Mouse (Mus musculus): ENCODE measurements around the gene Olfr24. TPM values are rescaled to one million over a fixed set of nuclear protein-coding genes. Genes with fewer than 3 reads are reported as not detected.

Olfr24 gene
- polyA plus RNA-seq, 1 experiment from 2014 or later, result not detected

- no peaks in the 10 kb centered on the region for H3K36me3 ChIP-seq (ENCODE audit: control insufficient read depth, insufficient read depth, low read length)
- H3K4me3 ChIP-seq (ENCODE audit: low read depth, low read length), result no peak overlapping the region
- ATAC-seq (ENCODE audit: insufficient number of reproducible peaks, low FRiP score, low TSS enrichment, low read depth), result peak; percentile 83
- H3K4me2 ChIP-seq (ENCODE audit: low read depth, severe bottlenecking), result no peak overlapping the region
- WGBS, result 4% methylated on average over 2 of the region's 2 CpGs
- H3K9me3 ChIP-seq (ENCODE audit: control insufficient read depth, low read length), result no peaks in the 10 kb centered on the region
- peak overlapping the region; percentile 74 for H3K27ac ChIP-seq (replicated peaks; ENCODE audit: low read depth, low read length)
- H3K4me1 ChIP-seq (ENCODE audit: control insufficient read depth, insufficient read depth, low read length), result peaks cover 12% of the 10 kb centered on the region
- no peaks in the 10 kb centered on the region for H3K27me3 ChIP-seq (ENCODE audit: control insufficient read depth, insufficient read depth, low read length)
- no peak overlapping the region for H3K9ac ChIP-seq (ENCODE audit: low read length)
- DNase-seq (ENCODE audit: low spot score), result peak; percentile 57
Measured at GRCm38 (mm10) chr9:18721011-18721410, 42.8 kb downstream of the Olfr24 start.

DNA sequence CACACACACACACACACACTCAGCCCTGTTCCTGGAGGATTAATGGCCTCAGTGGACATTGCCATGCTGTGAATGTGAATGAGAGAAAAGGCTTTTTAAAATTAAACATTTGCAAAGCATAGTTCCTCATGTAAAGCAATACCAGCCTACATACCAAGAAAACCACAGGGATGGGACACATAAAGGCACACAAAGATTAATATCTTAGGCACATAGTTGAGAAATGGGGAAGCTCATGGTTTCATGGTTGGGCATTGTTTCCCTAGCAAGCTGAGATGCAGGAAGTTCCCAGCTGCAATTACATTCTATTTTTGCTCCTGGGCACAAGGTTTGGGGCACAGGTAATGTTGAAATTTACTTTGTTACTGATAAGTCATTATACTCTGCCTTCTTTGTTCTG lies 58.2 kb downstream of the Olfr24 start:
- Histone ChIP-seq H3K9ac (ENCODE audit: low read length) (no peak overlapping the region), H3K27ac (replicated peaks; ENCODE audit: low read depth, low read length) (no peak overlapping the region), H3K4me3 (ENCODE audit: low read depth, low read length) (no peak overlapping the region), H3K9me3 (ENCODE audit: control insufficient read depth, low read length) (no peaks in the 10 kb centered on the region), H3K4me2 (ENCODE audit: low read depth, severe bottlenecking) (no peak overlapping the region), H3K27me3 (ENCODE audit: control insufficient read depth, insufficient read depth, low read length) (no peaks in the 10 kb centered on the region), H3K4me1 (ENCODE audit: control insufficient read depth, insufficient read depth, low read length) (no peaks in the 10 kb centered on the region), H3K36me3 (ENCODE audit: control insufficient read depth, insufficient read depth, low read length) (no peaks in the 10 kb centered on the region)
- DNase-seq (ENCODE audit: low spot score) (no peak), ATAC-seq (ENCODE audit: insufficient number of reproducible peaks, low FRiP score, low TSS enrichment, low read depth) (no peak)

Other genes starting within 250 kb of the Olfr24 start
- gene Muc16, start 89.5 kb downstream of the Olfr24 start, polyA plus RNA-seq (2014; fragmentation: Nextera tagmentation; extraction: Ambion mirVana), result 0.13 TPM in 1 of 2 replicates, not detected in the other
- not detected in 2 replicates for gene Olfr828, start 55.5 kb upstream of the Olfr24 start, polyA plus RNA-seq (2014; fragmentation: Nextera tagmentation; extraction: Ambion mirVana)
- not detected in 2 replicates for gene Olfr829, start 90.9 kb upstream of the Olfr24 start, polyA plus RNA-seq (2014; fragmentation: Nextera tagmentation; extraction: Ambion mirVana)
- gene Olfr830, start 110.7 kb upstream of the Olfr24 start, polyA plus RNA-seq (2014; fragmentation: Nextera tagmentation; extraction: Ambion mirVana), result not detected in 2 replicates
- gene Olfr832, start 173.1 kb upstream of the Olfr24 start, polyA plus RNA-seq (2014; fragmentation: Nextera tagmentation; extraction: Ambion mirVana), result not detected in 2 replicates
- not detected in 2 replicates for gene Olfr834, start 224.0 kb upstream of the Olfr24 start, polyA plus RNA-seq (2014; fragmentation: Nextera tagmentation; extraction: Ambion mirVana)